Mouse (Mus musculus) heart, postnatal 0 days (tissue): Measurements from ENCODE around the gene Tex9. TPM values are rescaled to one million over a fixed set of nuclear protein-coding genes. Genes with fewer than 3 reads are reported as not detected.

Source experiments
- ATAC-seq: fragments of 200-750 bp; cut with Nextera tagmentation; 2 replicates; pipeline ENCODE4 v1.8.0; 2017; ENCODE audit warnings: low read depth, moderate number of reproducible peaks, moderate library complexity; ENCODE audit not compliant: insufficient read depth
- DNase-seq: peaks from one replicate; pipeline ENCODE4 v3.0.0-alpha.2; 2016; ENCODE audit warnings: low spot score
- H3K27ac ChIP-seq: fragments of 300-500 bp; sonication (generic); 2 replicates; pipeline ENCODE4 v1.5.1; 2014; ENCODE audit warnings: low read depth, mild to moderate bottlenecking
- H3K27me3 ChIP-seq: fragments of 300-500 bp; sonication (generic); 2 replicates; pipeline ENCODE4 v1.6.1; 2014; ENCODE audit warnings: low read length, mixed read lengths; ENCODE audit not compliant: control insufficient read depth, insufficient read depth
- H3K36me3 ChIP-seq: fragments of 300-500 bp; sonication (generic); replicated peaks from 2 replicates; pipeline ENCODE4 v1.6.1; 2014; ENCODE audit warnings: low read length, mixed read lengths; ENCODE audit not compliant: control insufficient read depth, insufficient read depth
- H3K4me1 ChIP-seq: fragments of 300-500 bp; sonication (generic); 2 replicates; pipeline ENCODE4 v1.6.1; 2014; ENCODE audit warnings: antibody characterized with exemption; ENCODE audit not compliant: control insufficient read depth, insufficient read depth
- H3K4me2 ChIP-seq: fragments of 300-500 bp; sonication (generic); 2 replicates; pipeline ENCODE4 v1.6.1; 2014; ENCODE audit warnings: low read depth, mild to moderate bottlenecking, low read length, moderate library complexity
- H3K4me3 ChIP-seq: fragments of 300-500 bp; sonication (generic); 2 replicates; pipeline ENCODE4 v1.5.1; 2014; ENCODE audit warnings: low read depth, low read length
- H3K9ac ChIP-seq: fragments of 300-500 bp; sonication (generic); replicated peaks from 2 replicates; pipeline ENCODE4 v1.6.1; 2014; ENCODE audit warnings: low read depth, low read length, mixed read lengths
- H3K9me3 ChIP-seq: fragments of 300-500 bp; sonication (generic); replicated peaks from 2 replicates; pipeline ENCODE4 v1.6.1; 2016; ENCODE audit warnings: low read length; ENCODE audit not compliant: control insufficient read depth
- CTCF ChIP-seq: IDR thresholded peaks from 2 replicates; pipeline ENCODE4 v1.5.1; 2016; ENCODE audit warnings: antibody characterized with exemption, control low read depth, low read depth
- EP300 ChIP-seq: IDR thresholded peaks from 2 replicates; pipeline ENCODE4 v1.6.1; 2016; ENCODE audit warnings: antibody characterized with exemption, low read depth
- WGBS: fragments of 180-500 bp; shearing (Covaris S2); extraction: QIAGEN DNeasy Blood & Tissue Kit; methylation state at CpG from one replicate; pipeline ENCODE4 v1.1.7; 2014; 5-methylcytosine and 5-hydroxymethylcytosine counted together
- polyA plus RNA-seq: library from polyadenylated mRNA; unstranded; fragments of >200 nt; fragmentation: Nextera tagmentation; extraction: Ambion mirVana; gene quantifications from 2 replicates; pipeline ENCODE4 v1.2.1, GENCODE M21; 2015
- total RNA-seq: library from RNA; depleted of rRNA; stranded (reverse); fragments of >200 nt; gene quantifications from 2 replicates; pipeline ENCODE4 v1.2.3, GENCODE M21; 2014; ENCODE audit warnings: low replicate concordance

Gene Tex9
- total and polyA plus RNA-seq, 2 experiments from 2014 or later: 0.76 to 6.3 TPM

DNA sequence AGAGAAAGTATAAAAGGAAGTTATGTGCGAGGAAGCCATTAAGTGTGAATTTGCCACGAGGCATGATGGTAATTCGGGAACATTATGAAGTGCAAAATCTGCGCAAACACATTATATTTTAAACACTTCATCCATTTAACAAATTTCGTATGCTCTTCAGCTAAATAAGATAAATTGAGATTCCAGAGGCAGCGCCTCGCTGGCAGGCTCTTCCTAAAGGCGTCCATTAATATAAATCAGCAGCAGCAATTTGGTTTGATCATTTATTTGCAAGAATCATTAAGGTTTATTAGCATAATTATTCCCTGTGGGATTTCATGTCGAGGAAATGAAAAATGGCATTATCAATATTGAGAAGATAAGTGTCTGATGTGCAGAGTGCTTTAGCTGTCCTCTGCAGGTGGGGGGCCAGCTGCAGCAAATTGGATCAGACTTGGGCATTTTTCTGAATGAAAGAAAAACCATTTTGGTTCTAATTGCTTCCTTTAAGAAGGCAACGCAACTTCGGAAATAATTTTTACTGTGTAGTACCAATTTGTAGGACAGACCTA is 66.6 kb downstream of the Tex9 start:
- DNase-seq: no peak
- TF ChIP-seq CTCF (no peak), EP300 (no peak)

DNA sequence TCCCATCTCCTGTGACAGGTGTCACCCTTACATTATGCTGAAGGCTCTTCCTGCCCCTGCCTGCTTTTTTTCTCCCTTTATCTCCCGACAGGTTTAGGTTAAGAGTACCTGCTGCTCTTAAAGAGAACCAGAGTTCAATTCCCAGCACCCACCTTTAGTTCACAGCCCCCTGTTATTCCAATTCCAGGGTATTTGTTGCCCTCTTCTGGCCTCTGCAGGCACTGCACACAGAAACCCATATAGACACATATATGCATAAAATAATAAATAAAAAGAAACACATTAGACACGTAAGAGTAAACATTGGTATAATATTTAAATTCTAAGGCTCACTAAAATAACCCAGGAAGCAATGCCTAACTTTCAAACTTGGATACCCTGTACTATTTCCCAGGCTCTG is 69.3 kb downstream of the Tex9 start:
- Histone ChIP-seq H3K36me3 (no peaks in the 10 kb centered on the region), H3K27me3 (no peaks in the 10 kb centered on the region), H3K4me2 (no peak overlapping the region), H3K4me1 (peaks cover 6% of the 10 kb centered on the region; the same call in 1 of the 2 replicates), H3K4me3 (no peak overlapping the region), H3K27ac (no peak overlapping the region), H3K9ac (no peak overlapping the region), H3K9me3 (no peaks in the 10 kb centered on the region)
- no peak for TF ChIP-seq CTCF
- TF ChIP-seq EP300: no peak
- 81% methylated on average over 2 of the region's 2 CpGs for WGBS
- DNase-seq: no peak
- ATAC-seq: no peak

More for the DNA sequence above, 66.6 kb downstream of the Tex9 start:
- H3K27ac ChIP-seq: no peak overlapping the region
- peaks cover 5% of the 10 kb centered on the region; the same call in 1 of the 2 replicates for H3K4me1 ChIP-seq
- no peak overlapping the region for H3K4me3 ChIP-seq
- no peaks in the 10 kb centered on the region for H3K9me3 ChIP-seq
- 80% methylated on average over 11 of the region's 11 CpGs for WGBS
- H3K27me3 ChIP-seq: no peaks in the 10 kb centered on the region
- ATAC-seq: no peak
- no peak overlapping the region for H3K4me2 ChIP-seq
- no peaks in the 10 kb centered on the region for H3K36me3 ChIP-seq
- H3K9ac ChIP-seq: no peak overlapping the region

DNA sequence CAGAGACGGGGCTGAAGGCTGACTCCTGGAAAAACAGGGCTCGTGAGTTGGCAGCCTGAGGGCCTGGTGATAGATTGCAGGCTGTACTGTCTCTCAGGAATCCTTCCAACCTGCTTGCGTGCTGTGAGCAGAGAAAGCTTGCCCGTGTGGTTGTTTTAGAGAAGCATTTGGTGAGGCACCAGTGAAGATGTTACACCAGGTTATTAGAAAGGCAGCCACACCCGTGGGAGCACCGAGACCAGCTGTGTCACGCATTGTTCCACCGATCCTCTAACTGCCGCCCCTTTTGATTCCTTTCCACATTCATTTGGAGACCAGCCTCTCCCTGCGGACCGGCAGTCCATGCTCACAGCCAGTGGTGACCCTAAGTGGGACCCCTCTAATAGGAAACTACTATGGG is 69.7 kb downstream of the Tex9 start:
- H3K27ac ChIP-seq: peak overlapping the region; percentile 12
- ATAC-seq: no peak
- H3K4me1 ChIP-seq: peaks cover 6% of the 10 kb centered on the region; the same call in 1 of the 2 replicates
- no peak overlapping the region for H3K9ac ChIP-seq
- 56% methylated on average over 11 of the region's 11 CpGs for WGBS
- no peak overlapping the region for H3K4me2 ChIP-seq
- DNase-seq: no peak
- no peaks in the 10 kb centered on the region for H3K27me3 ChIP-seq
- H3K36me3 ChIP-seq: no peaks in the 10 kb centered on the region
- no peaks in the 10 kb centered on the region for H3K9me3 ChIP-seq
- TF ChIP-seq CTCF (no peak), EP300 (no peak)
- no peak overlapping the region for H3K4me3 ChIP-seq

DNA sequence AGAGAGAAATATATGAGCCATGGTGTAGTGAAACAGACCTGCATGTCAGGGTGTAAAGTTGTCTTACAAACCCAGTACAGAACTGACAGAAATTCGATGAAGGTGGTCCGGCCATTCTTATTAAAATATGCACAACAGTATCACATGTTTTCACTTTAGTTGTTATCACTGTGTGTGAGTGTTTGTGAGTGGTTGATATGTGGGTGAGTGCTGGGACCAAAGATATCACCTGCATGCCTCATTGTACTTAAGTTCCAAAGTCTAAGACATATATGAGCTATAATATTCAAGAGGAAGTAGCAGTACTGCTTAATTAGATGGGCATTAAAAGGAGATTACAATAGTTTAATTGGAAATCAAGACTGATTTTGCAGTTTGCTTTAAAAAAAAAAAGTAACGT is 71.5 kb downstream of the Tex9 start:
- ATAC-seq (no peak), DNase-seq (no peak)
- no peak overlapping the region for H3K9ac ChIP-seq
- H3K4me3 ChIP-seq: no peak overlapping the region
- no peaks in the 10 kb centered on the region for H3K27me3 ChIP-seq
- no peaks in the 10 kb centered on the region for H3K9me3 ChIP-seq
- H3K4me1 ChIP-seq: peaks cover 6% of the 10 kb centered on the region; the same call in 1 of the 2 replicates
- H3K4me2 ChIP-seq: no peak overlapping the region
- WGBS: 52% methylated on average over 3 of the region's 3 CpGs
- H3K36me3 ChIP-seq: no peaks in the 10 kb centered on the region
- TF ChIP-seq EP300 (no peak), CTCF (no peak)
- no peak overlapping the region for H3K27ac ChIP-seq

DNA sequence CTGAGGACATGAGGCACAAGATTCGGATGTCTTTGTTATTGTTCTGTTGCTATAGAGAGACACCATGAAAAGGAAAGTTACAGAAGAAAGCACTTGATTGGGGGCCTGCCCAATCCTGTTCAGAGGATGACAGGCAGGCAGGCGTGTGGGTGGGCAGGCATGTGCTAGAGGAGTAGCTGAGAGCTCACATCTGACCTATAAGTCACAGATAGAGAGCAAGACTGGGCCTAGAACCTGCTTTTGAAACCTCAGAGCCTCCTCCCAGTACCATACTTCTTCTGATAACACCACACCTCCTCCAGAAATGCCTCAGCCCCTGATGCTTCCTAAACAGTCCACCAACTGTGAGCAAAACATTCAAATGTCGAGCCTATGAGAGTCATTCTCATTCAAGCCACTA is 73.6 kb downstream of the Tex9 start:
- Histone ChIP-seq H3K4me1 (peaks cover 6% of the 10 kb centered on the region; the same call in 1 of the 2 replicates), H3K27me3 (no peaks in the 10 kb centered on the region), H3K27ac (no peak overlapping the region), H3K9me3 (no peaks in the 10 kb centered on the region), H3K36me3 (no peaks in the 10 kb centered on the region), H3K4me2 (no peak overlapping the region), H3K9ac (no peak overlapping the region), H3K4me3 (no peak overlapping the region)
- no peak for ATAC-seq
- DNase-seq: no peak
- TF ChIP-seq EP300: no peak
- TF ChIP-seq CTCF: no peak
- 82% methylated on average over 3 of the region's 3 CpGs for WGBS

DNA sequence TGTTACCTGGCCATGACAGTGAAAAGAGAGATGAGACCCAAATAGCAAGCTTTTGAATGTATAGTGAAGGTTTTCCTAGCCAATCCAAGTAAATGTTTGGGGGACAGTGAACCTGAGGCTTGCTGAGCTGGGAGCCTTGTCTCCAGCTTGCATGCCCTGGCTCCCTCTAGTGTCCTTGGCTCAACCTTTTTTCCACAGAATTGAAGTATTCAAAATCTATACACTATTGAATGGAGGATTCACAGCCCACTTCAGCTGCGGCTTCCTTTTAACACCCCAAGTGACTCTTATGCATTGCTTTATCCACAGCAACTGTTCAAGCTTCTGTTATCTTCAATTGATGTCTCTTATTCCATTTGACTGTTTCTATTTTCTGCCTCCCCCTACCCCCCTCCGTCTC is 80.3 kb downstream of the Tex9 start:
- Histone ChIP-seq H3K4me3 (no peak overlapping the region), H3K27ac (no peak overlapping the region), H3K4me2 (no peak overlapping the region), H3K9me3 (no peaks in the 10 kb centered on the region), H3K27me3 (no peaks in the 10 kb centered on the region), H3K4me1 (no peaks in the 10 kb centered on the region), H3K36me3 (no peaks in the 10 kb centered on the region), H3K9ac (no peak overlapping the region)
- DNase-seq (no peak), ATAC-seq (no peak)
- TF ChIP-seq CTCF (peak; percentile 40; the same call in 1 of the 2 replicates), EP300 (no peak)
- WGBS: 58% methylated on average over 2 of the region's 2 CpGs
